Mouse (Mus musculus): ENCODE results near the gene Pard3. TPM values are rescaled to one million over a fixed set of nuclear protein-coding genes. Genes with fewer than 3 reads are reported as not detected.

The Pard3 gene
- polyA plus RNA-seq, 2 experiments: 39.1 to 43.3 TPM

GRCm38 (mm10) chr8:127345912-127346423 lies 282.3 kb downstream of the Pard3 start:
- ATAC-seq (ENCODE audit: low FRiP score, low read depth): no peak
- 100% methylated on average over 1 of the region's 1 CpGs for WGBS

GRCm38 (mm10) chr8:127347890-127348495 lies 284.3 kb downstream of the Pard3 start:
- Histone ChIP-seq H3K9me3 (ENCODE audit: control insufficient read depth, low read length) (no peaks in the 10 kb centered on the region), H3K4me2 (replicated peaks; ENCODE audit: low read depth, low read length, severe bottlenecking) (no peak overlapping the region), H3K4me1 (ENCODE audit: control insufficient read depth, insufficient read depth, low read length) (no peaks in the 10 kb centered on the region), H3K27ac (replicated peaks; ENCODE audit: low read depth, low read length) (no peak overlapping the region), H3K27me3 (ENCODE audit: control insufficient read depth, insufficient read depth, low read length) (no peaks in the 10 kb centered on the region), H3K4me3 (replicated peaks; ENCODE audit: low read length) (no peak overlapping the region), H3K36me3 (ENCODE audit: control insufficient read depth, insufficient read depth, low read length) (no peaks in the 10 kb centered on the region), H3K9ac (ENCODE audit: low read depth, low read length, severe bottlenecking) (no peak overlapping the region)
- no peak for DNase-seq (ENCODE audit: low spot score)
- WGBS: 76% methylated on average over 2 of the region's 2 CpGs
- TF ChIP-seq POLR2A (IDR thresholded peaks at IDR 0.05; ENCODE audit: borderline replicate concordance, extremely low read depth, insufficient read depth, insufficient read length): no peak
- ATAC-seq (ENCODE audit: low FRiP score, low read depth): no peak

More at GRCm38 (mm10) chr8:127345912-127346423, 282.3 kb downstream of the Pard3 start:
- H3K4me1 ChIP-seq (ENCODE audit: control insufficient read depth, insufficient read depth, low read length): no peaks in the 10 kb centered on the region
- no peak for DNase-seq (ENCODE audit: low spot score)
- H3K4me3 ChIP-seq (replicated peaks; ENCODE audit: low read length): no peak overlapping the region
- H3K4me2 ChIP-seq (replicated peaks; ENCODE audit: low read depth, low read length, severe bottlenecking): no peak overlapping the region
- no peak overlapping the region for H3K27ac ChIP-seq (replicated peaks; ENCODE audit: low read depth, low read length)
- H3K36me3 ChIP-seq (ENCODE audit: control insufficient read depth, insufficient read depth, low read length): no peaks in the 10 kb centered on the region
- H3K9me3 ChIP-seq (ENCODE audit: control insufficient read depth, low read length): no peaks in the 10 kb centered on the region
- no peaks in the 10 kb centered on the region for H3K27me3 ChIP-seq (ENCODE audit: control insufficient read depth, insufficient read depth, low read length)
- TF ChIP-seq POLR2A (IDR thresholded peaks at IDR 0.05; ENCODE audit: borderline replicate concordance, extremely low read depth, insufficient read depth, insufficient read length): no peak
- H3K9ac ChIP-seq (ENCODE audit: low read depth, low read length, severe bottlenecking): no peak overlapping the region

GRCm38 (mm10) chr8:127361796-127362195 lies 298.1 kb downstream of the Pard3 start:
- ATAC-seq (ENCODE audit: low FRiP score, low read depth): no peak

GRCm38 (mm10) chr8:127368347-127368746 lies 304.7 kb downstream of the Pard3 start:
- Histone ChIP-seq H3K36me3 (ENCODE audit: control insufficient read depth, insufficient read depth, low read length) (peaks cover 18% of the 10 kb centered on the region), H3K27ac (replicated peaks; ENCODE audit: low read depth, low read length) (no peak overlapping the region), H3K27me3 (ENCODE audit: control insufficient read depth, insufficient read depth, low read length) (no peaks in the 10 kb centered on the region), H3K4me2 (replicated peaks; ENCODE audit: low read depth, low read length, severe bottlenecking) (no peak overlapping the region), H3K4me1 (ENCODE audit: control insufficient read depth, insufficient read depth, low read length) (no peaks in the 10 kb centered on the region), H3K9ac (ENCODE audit: low read depth, low read length, severe bottlenecking) (no peak overlapping the region), H3K4me3 (replicated peaks; ENCODE audit: low read length) (no peak overlapping the region), H3K9me3 (ENCODE audit: control insufficient read depth, low read length) (no peaks in the 10 kb centered on the region)
- 73% methylated on average over 3 of the region's 3 CpGs for WGBS
- DNase-seq (ENCODE audit: low spot score): no peak
- TF ChIP-seq POLR2A (IDR thresholded peaks at IDR 0.05; ENCODE audit: borderline replicate concordance, extremely low read depth, insufficient read depth, insufficient read length): no peak
- ATAC-seq (ENCODE audit: low FRiP score, low read depth): no peak

More at GRCm38 (mm10) chr8:127361796-127362195, 298.1 kb downstream of the Pard3 start:
- no peak for TF ChIP-seq POLR2A (IDR thresholded peaks at IDR 0.05; ENCODE audit: borderline replicate concordance, extremely low read depth, insufficient read depth, insufficient read length)
- Histone ChIP-seq H3K36me3 (ENCODE audit: control insufficient read depth, insufficient read depth, low read length) (peaks cover 5% of the 10 kb centered on the region; the same call in 1 of the 2 replicates), H3K27me3 (ENCODE audit: control insufficient read depth, insufficient read depth, low read length) (no peaks in the 10 kb centered on the region), H3K9ac (ENCODE audit: low read depth, low read length, severe bottlenecking) (no peak overlapping the region), H3K4me3 (replicated peaks; ENCODE audit: low read length) (no peak overlapping the region), H3K4me1 (ENCODE audit: control insufficient read depth, insufficient read depth, low read length) (no peaks in the 10 kb centered on the region), H3K27ac (replicated peaks; ENCODE audit: low read depth, low read length) (no peak overlapping the region), H3K4me2 (replicated peaks; ENCODE audit: low read depth, low read length, severe bottlenecking) (no peak overlapping the region), H3K9me3 (ENCODE audit: control insufficient read depth, low read length) (no peaks in the 10 kb centered on the region)
- no peak for DNase-seq (ENCODE audit: low spot score)

GRCm38 (mm10) chr8:127371326-127371949 lies 307.7 kb downstream of the Pard3 start:
- WGBS: 94% methylated on average over 16 of the region's 16 CpGs
- DNase-seq (ENCODE audit: low spot score): no peak
- no peak overlapping the region for H3K4me3 ChIP-seq (replicated peaks; ENCODE audit: low read length)
- no peaks in the 10 kb centered on the region for H3K27me3 ChIP-seq (ENCODE audit: control insufficient read depth, insufficient read depth, low read length)
- H3K4me1 ChIP-seq (ENCODE audit: control insufficient read depth, insufficient read depth, low read length): no peaks in the 10 kb centered on the region
- no peak for TF ChIP-seq POLR2A (IDR thresholded peaks at IDR 0.05; ENCODE audit: borderline replicate concordance, extremely low read depth, insufficient read depth, insufficient read length)
- no peaks in the 10 kb centered on the region for H3K9me3 ChIP-seq (ENCODE audit: control insufficient read depth, low read length)
- no peak overlapping the region for H3K4me2 ChIP-seq (replicated peaks; ENCODE audit: low read depth, low read length, severe bottlenecking)
- ATAC-seq (ENCODE audit: low FRiP score, low read depth): no peak
- no peak overlapping the region for H3K27ac ChIP-seq (replicated peaks; ENCODE audit: low read depth, low read length)
- no peak overlapping the region for H3K9ac ChIP-seq (ENCODE audit: low read depth, low read length, severe bottlenecking)
- peaks cover 18% of the 10 kb centered on the region for H3K36me3 ChIP-seq (ENCODE audit: control insufficient read depth, insufficient read depth, low read length)
